Mouse (Mus musculus): Measurements from ENCODE around the gene Aen. TPM values are rescaled to one million over a fixed set of nuclear protein-coding genes. Genes with fewer than 3 reads are reported as not detected.

Gene Aen
- total and polyA plus RNA-seq, 2 experiments from 2014 or later = 40.3 to 48.5 TPM

DNA sequence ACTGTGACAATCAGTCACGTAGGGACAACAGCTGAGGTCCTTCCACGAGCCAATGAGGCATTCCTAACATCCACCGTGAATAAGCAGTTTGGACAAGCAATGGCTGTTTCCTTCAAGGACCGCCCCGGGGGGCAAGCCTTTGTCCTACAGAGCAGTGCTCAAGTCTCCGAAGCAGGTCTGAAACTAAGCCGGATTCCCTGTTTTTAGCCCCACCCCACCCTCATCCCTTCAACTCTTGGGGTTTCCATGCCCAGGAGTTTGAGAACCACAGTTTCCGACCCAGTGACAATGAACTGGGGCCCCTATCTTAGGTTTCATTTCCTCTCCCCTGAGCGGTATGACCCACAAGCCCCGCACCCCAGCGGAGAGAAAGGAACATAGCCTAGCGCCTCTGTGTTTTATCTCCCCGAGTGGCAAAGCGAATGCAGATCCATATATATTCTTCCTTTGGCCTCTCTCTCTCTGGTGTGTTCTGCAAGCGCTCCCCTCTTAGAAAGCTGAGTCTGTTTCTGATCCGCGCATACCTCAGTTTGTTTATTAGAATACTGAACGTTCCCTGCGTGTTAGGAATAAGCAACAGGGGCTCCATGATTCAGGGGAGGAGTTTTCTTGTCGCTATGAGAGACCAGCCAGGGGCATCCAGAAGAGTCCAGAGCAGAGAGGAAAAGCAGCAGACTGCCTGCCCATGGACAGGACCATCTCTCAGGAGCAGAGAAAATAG is 16.8 kb downstream of the Aen start:
- no peaks in the 10 kb centered on the region for H3K27me3 ChIP-seq (ENCODE audit: insufficient read depth, low read length)
- peak overlapping the region; percentile 13; the same call in 1 of the 2 replicates for H3K9ac ChIP-seq (replicated peaks; ENCODE audit: low read length, poor library complexity, severe bottlenecking)
- no peak overlapping the region for H3K27ac ChIP-seq (ENCODE audit: low read depth, low read length)
- H3K9me3 ChIP-seq (ENCODE audit: low read length) = no peaks in the 10 kb centered on the region
- no peaks in the 10 kb centered on the region for H3K36me3 ChIP-seq (ENCODE audit: insufficient read depth, low read length)
- H3K4me2 ChIP-seq (ENCODE audit: low read depth, low read length, poor library complexity, severe bottlenecking) = peak overlapping the region; percentile 46
- H3K4me1 ChIP-seq (ENCODE audit: insufficient read depth, low read length) = 0 out of 2 replicates have a peak, but pooled peaks cover 3% of the 10 kb centered on the region
- peak; percentile 49 for DNase-seq (ENCODE audit: low spot score)
- no peak for TF ChIP-seq CTCF (IDR thresholded peaks at IDR 0.05)
- peak overlapping the region; percentile 16 for H3K4me3 ChIP-seq (ENCODE audit: low read depth, low read length)
- 8% methylated on average over 20 of the region's 20 CpGs for WGBS
- no peak for ATAC-seq (ENCODE audit: low FRiP score)

- DNase-seq (ENCODE audit: low spot score) = no peak
- no peak for TF ChIP-seq CTCF (IDR thresholded peaks at IDR 0.05)
- H3K4me2 ChIP-seq (ENCODE audit: low read depth, low read length, poor library complexity, severe bottlenecking) = peak within 1 kb of the TSS; percentile 46
- H3K9ac ChIP-seq (replicated peaks; ENCODE audit: low read length, poor library complexity, severe bottlenecking) = peak within 1 kb of the TSS; percentile 13; the same call in 1 of the 2 replicates
- no peaks in the 10 kb centered on the region for H3K36me3 ChIP-seq (ENCODE audit: insufficient read depth, low read length)
- peak within 1 kb of the TSS; percentile 16 for H3K4me3 ChIP-seq (ENCODE audit: low read depth, low read length)
- no peaks in the 10 kb centered on the region for H3K27me3 ChIP-seq (ENCODE audit: insufficient read depth, low read length)
- no peaks in the 10 kb centered on the region for H3K9me3 ChIP-seq (ENCODE audit: low read length)
- 47% methylated on average over 5 of the region's 5 CpGs for WGBS
- no peak for ATAC-seq (ENCODE audit: low FRiP score)
- 0 out of 2 replicates have a peak, but pooled peaks cover 3% of the 10 kb centered on the region for H3K4me1 ChIP-seq (ENCODE audit: insufficient read depth, low read length)
- no peak within 1 kb of the TSS for H3K27ac ChIP-seq (ENCODE audit: low read depth, low read length)
Observed at GRCm38 (mm10) chr7:78912974-78913474, 17.4 kb downstream of the Aen start, which contains the start of gene Isg20. Isg20 (plus strand) TSS chr7:78913424.

GRCm38 (mm10) chr7:78913649-78914544 is 18.2 kb downstream of the Aen start:
- 91% methylated on average over 19 of the region's 19 CpGs for WGBS
- Histone ChIP-seq H3K27me3 (ENCODE audit: insufficient read depth, low read length) (no peaks in the 10 kb centered on the region), H3K4me1 (ENCODE audit: insufficient read depth, low read length) (0 out of 2 replicates have a peak, but pooled peaks cover 3% of the 10 kb centered on the region), H3K36me3 (ENCODE audit: insufficient read depth, low read length) (no peaks in the 10 kb centered on the region), H3K27ac (ENCODE audit: low read depth, low read length) (no peak overlapping the region), H3K4me3 (ENCODE audit: low read depth, low read length) (no peak overlapping the region), H3K4me2 (ENCODE audit: low read depth, low read length, poor library complexity, severe bottlenecking) (no peak overlapping the region), H3K9me3 (ENCODE audit: low read length) (no peaks in the 10 kb centered on the region), H3K9ac (replicated peaks; ENCODE audit: low read length, poor library complexity, severe bottlenecking) (no peak overlapping the region)
- DNase-seq (ENCODE audit: low spot score) (no peak), ATAC-seq (ENCODE audit: low FRiP score) (no peak)
- TF ChIP-seq CTCF (IDR thresholded peaks at IDR 0.05) = no peak

DNA sequence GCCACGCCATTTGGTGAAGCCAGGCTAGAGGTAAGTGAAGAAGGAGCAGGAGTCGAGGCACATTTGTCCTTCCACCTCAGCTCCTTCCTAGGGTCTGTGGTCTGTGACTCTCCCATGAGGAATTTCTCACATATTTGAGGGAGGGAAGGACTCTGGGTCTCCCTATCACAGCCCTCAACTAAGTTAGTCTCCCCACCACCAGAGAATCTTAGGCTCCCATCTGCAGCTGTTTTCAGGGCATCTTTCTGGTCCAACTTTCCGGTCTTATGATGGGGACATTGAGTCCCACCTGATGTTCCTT is 18.8 kb downstream of the Aen start:
- H3K9ac ChIP-seq (replicated peaks; ENCODE audit: low read length, poor library complexity, severe bottlenecking) = no peak overlapping the region
- H3K4me3 ChIP-seq (ENCODE audit: low read depth, low read length) = no peak overlapping the region
- H3K4me1 ChIP-seq (ENCODE audit: insufficient read depth, low read length) = 0 out of 2 replicates have a peak, but pooled peaks cover 3% of the 10 kb centered on the region
- H3K4me2 ChIP-seq (ENCODE audit: low read depth, low read length, poor library complexity, severe bottlenecking) = no peak overlapping the region
- H3K27me3 ChIP-seq (ENCODE audit: insufficient read depth, low read length) = no peaks in the 10 kb centered on the region
- WGBS = 89% methylated on average over 3 of the region's 3 CpGs
- TF ChIP-seq CTCF (IDR thresholded peaks at IDR 0.05) = no peak
- no peaks in the 10 kb centered on the region for H3K36me3 ChIP-seq (ENCODE audit: insufficient read depth, low read length)
- no peak for ATAC-seq (ENCODE audit: low FRiP score)
- H3K27ac ChIP-seq (ENCODE audit: low read depth, low read length) = no peak overlapping the region
- no peaks in the 10 kb centered on the region for H3K9me3 ChIP-seq (ENCODE audit: low read length)
- no peak for DNase-seq (ENCODE audit: low spot score)

DNA sequence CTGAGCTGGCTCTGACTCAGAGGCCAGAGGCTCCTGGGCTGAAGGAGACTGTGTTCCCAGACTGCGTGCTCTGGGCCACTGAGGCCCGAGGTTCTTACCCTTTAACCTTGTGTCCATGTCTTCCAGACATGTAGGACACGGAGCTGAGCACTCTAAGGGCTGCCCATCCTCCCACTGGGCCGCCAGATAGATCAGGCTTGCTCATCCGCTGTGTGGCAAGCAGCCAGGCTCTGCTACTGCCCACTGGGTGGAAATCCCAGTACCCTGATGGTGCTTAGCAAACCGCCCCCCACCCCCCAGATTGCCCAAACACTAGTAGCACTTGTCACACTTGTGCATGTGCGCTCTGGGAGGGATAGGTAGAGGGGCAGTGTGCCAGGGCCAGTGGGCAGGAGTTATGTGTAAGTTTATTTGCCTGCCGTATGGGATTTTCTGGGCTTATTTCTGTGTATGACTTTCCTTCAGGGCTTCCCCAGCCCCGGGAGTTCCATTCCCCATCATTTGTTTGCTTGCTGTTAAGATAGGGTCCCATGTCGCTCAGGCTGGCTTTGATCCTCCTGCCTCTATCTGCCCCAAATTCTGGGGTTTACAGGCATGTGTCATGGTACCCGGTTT is 19.3 kb downstream of the Aen start:
- DNase-seq (ENCODE audit: low spot score) (no peak), ATAC-seq (ENCODE audit: low FRiP score) (no peak)
- Histone ChIP-seq H3K36me3 (ENCODE audit: insufficient read depth, low read length) (no peaks in the 10 kb centered on the region), H3K4me3 (ENCODE audit: low read depth, low read length) (no peak overlapping the region), H3K4me2 (ENCODE audit: low read depth, low read length, poor library complexity, severe bottlenecking) (no peak overlapping the region), H3K9me3 (ENCODE audit: low read length) (no peaks in the 10 kb centered on the region), H3K9ac (replicated peaks; ENCODE audit: low read length, poor library complexity, severe bottlenecking) (no peak overlapping the region), H3K27me3 (ENCODE audit: insufficient read depth, low read length) (no peaks in the 10 kb centered on the region), H3K27ac (ENCODE audit: low read depth, low read length) (no peak overlapping the region), H3K4me1 (ENCODE audit: insufficient read depth, low read length) (0 out of 2 replicates have a peak, but pooled peaks cover 3% of the 10 kb centered on the region)
- no peak for TF ChIP-seq CTCF (IDR thresholded peaks at IDR 0.05)
- WGBS = 86% methylated on average over 11 of the region's 11 CpGs
